Mouse (Mus musculus) olfactory bulb, adult 2 months (tissue): ENCODE results near the gene Abcf2.

Experiments used
- CTCF ChIP-seq: fragments of 200-500 bp; IDR thresholded peaks from 2 replicates; pipeline ENCODE4 v1.5.1; 2012; ENCODE audit warnings: low read depth, mild to moderate bottlenecking, low read length, moderate library complexity; ENCODE audit not compliant: insufficient read depth
- POLR2A ChIP-seq: fragments of 200-500 bp; IDR thresholded peaks from 2 replicates; pipeline ENCODE4 v1.6.1; 2012; ENCODE audit warnings: mild to moderate bottlenecking, low read depth, low read length, moderate library complexity; ENCODE audit not compliant: insufficient read depth

DNA sequence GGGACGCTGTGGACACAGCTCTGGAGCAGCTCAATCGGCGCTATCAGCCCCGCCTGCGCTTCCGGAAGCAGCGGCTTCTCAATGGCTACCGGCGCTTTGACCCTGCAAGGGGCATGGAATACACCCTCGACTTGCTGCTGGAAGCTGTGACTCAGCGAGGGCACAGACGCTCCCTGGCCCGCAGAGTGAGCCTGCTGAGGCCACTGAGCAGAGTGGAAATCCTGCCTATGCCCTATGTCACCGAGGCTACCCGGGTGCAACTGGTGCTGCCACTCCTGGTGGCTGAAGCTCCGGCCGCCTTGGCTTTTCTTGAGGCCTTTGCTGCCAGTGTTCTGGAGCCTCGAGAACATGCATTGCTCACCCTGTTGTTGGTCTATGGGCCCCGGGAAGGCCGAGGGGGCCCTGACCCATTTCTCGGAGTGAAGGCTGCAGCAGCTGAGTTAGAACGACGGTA is 14.0 kb upstream of the Abcf2 start:
- no peak for TF ChIP-seq CTCF
- no peak for TF ChIP-seq POLR2A
